Mouse (Mus musculus): Measurements from ENCODE around the gene Prune2.

Prune2 gene

DNA sequence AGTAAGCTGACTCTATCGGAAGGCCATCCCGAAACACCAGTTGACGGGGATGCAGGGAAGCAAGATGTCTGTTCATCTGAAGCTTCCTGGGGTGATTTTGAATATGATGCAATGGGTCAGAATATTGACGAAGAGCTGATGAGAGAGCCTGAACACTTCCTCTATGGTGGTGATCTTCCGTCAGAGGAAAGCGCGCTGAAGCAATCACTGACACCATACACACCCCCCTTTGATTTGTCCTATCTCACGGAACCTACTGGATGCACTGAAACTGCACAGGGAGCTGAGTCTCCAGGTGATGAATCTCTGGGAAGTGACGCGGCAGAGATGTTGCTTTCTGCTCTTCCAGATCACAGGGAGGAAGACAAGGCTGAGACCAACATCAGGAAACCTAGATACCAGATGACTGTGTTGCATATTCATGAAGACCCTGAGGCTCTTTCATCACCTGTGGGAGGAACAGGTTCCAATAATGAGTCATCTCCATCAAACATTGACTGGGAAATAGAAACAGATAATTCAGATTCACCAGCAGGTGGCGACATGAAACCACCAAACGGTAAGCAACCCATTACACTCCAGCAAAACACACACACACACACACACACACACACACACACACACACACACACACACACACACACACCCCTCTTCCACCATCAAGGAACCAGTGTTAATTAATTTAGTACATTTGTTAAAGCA, 168.3 kb downstream of the Prune2 start:
- peak; percentile 15 for DNase-seq (ENCODE audit: extremely low read depth, insufficient read length, low spot score)

DNA sequence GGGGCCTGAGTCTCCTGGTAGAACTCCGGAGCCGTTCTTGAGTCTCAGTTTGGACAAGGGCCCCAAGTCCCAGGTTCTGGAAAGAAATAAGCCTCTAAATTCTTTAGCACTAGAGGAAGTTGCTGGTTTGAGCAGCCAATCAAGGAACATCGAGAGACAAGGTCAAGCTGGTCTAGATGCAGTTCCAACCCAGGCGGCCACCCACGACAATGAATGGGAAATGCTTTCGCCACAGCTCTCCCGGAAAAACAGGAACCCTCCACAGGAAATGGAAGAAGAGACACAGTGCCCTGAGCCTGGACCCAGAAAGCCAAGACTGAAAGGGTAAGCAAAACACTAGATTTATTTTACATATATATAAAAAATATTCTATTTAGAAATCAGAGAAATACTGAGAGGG, 169.5 kb downstream of the Prune2 start:
- no peak for DNase-seq (ENCODE audit: extremely low read depth, insufficient read length, low spot score)

DNA sequence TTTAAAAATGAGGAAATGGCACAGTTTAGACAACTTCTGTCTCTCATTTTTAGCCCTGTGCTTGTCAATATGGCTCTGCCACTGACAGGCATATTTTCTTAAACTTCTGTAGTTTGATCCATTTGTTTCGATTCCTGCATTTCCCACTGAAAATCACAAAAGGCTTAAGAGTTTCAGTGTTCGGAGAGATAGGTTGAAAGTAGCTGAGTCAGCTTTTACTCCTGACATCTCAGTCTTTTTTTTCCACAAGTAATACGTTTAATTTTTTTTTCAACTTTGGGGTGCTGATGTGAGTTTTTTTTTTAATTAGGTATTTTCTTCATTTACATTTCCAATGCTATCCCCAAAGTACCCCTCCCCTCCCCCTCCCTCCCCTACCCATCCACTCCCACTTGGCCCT, 174.6 kb downstream of the Prune2 start:
- DNase-seq (ENCODE audit: extremely low read depth, insufficient read length, low spot score), result no peak

- no peak for DNase-seq (ENCODE audit: extremely low read depth, insufficient read length, low spot score)
Observed at GRCm38 (mm10) chr19:17136677-17137460, 181.0 kb downstream of the Prune2 start.

GRCm38 (mm10) chr19:17137656-17138055, 181.7 kb downstream of the Prune2 start:
- DNase-seq (ENCODE audit: extremely low read depth, insufficient read length, low spot score), result no peak

GRCm38 (mm10) chr19:17138144-17138915, 182.4 kb downstream of the Prune2 start:
- no peak for DNase-seq (ENCODE audit: extremely low read depth, insufficient read length, low spot score)

GRCm38 (mm10) chr19:17140016-17140914, 184.3 kb downstream of the Prune2 start:
- DNase-seq (ENCODE audit: extremely low read depth, insufficient read length, low spot score), result peak; percentile 66

- DNase-seq (ENCODE audit: extremely low read depth, insufficient read length, low spot score), result peak; percentile 50
Observed at GRCm38 (mm10) chr19:17143245-17143644, 187.3 kb downstream of the Prune2 start.

DNA sequence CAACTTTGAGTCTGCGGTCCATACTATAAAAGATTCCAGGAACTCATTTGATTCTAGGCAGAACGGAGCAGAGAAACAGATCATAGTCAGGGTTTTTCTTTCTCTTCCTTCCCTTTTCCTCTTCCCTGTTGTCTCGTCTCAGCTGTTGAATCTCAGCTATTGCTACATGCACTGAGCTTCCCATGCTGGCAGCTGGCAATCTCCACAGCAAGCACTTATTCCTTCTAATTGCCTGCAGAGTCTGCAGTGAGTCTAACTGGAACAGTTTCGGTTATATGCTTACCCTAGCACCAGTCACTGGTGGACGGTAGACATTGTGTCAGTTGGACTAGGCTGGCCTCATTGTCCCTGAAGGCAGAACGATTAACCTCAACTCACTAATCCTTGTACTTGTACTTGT, 188.3 kb downstream of the Prune2 start:
- no peak for DNase-seq (ENCODE audit: extremely low read depth, insufficient read length, low spot score)

DNA sequence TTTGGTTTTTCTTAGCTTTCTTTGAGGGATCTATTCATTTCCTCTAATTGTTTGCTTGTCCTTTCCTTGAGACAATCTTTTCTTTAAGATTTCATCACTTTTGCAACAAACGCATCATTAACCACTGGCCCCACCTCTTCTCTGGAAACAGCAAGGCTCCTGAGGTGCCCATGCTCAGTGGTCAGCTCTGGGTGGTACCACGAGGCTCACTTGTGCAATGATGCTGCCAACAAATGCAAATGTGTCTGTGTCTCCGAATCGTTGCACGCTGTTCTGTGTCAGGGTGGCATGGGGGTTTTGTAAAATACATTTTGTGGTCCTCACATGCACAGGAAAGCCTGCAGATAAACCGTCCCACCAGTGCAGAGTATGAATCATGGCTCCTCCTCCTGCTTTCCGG, 194.1 kb downstream of the Prune2 start:
- no peak for DNase-seq (ENCODE audit: extremely low read depth, insufficient read length, low spot score)

GRCm38 (mm10) chr19:17151781-17152180, 195.9 kb downstream of the Prune2 start:
- no peak for DNase-seq (ENCODE audit: extremely low read depth, insufficient read length, low spot score)

- DNase-seq (ENCODE audit: extremely low read depth, insufficient read length, low spot score), result no peak
Observed at GRCm38 (mm10) chr19:17152461-17152860, 196.5 kb downstream of the Prune2 start.

GRCm38 (mm10) chr19:17153911-17154639, 198.2 kb downstream of the Prune2 start:
- no peak for DNase-seq (ENCODE audit: extremely low read depth, insufficient read length, low spot score)

DNA sequence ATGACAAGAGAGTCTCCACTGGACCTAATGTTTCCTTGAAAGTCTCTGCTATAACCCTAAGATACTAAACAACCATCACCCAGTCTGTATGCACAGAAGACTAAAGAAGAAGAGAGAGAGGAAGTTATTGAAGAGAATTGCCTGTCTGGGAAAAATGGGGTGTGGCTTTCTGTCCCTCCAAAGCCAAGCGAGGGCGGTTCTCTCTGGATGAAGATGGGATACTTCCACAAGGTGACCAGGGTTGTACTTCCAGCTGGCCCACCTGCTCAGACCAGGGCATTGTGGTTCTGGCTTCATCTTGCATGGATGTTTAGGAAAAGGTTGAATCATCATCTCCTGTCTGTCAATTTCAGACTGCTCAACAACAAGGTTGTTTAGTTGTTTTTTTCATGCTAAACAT, 199.3 kb downstream of the Prune2 start:
- DNase-seq (ENCODE audit: extremely low read depth, insufficient read length, low spot score), result no peak

GRCm38 (mm10) chr19:17159676-17160075, 203.8 kb downstream of the Prune2 start:
- DNase-seq (ENCODE audit: extremely low read depth, insufficient read length, low spot score), result no peak

GRCm38 (mm10) chr19:17160231-17160630, 204.3 kb downstream of the Prune2 start:
- no peak for DNase-seq (ENCODE audit: extremely low read depth, insufficient read length, low spot score)

GRCm38 (mm10) chr19:17163511-17163953, 207.6 kb downstream of the Prune2 start:
- peak; percentile 24 for DNase-seq (ENCODE audit: extremely low read depth, insufficient read length, low spot score)

DNA sequence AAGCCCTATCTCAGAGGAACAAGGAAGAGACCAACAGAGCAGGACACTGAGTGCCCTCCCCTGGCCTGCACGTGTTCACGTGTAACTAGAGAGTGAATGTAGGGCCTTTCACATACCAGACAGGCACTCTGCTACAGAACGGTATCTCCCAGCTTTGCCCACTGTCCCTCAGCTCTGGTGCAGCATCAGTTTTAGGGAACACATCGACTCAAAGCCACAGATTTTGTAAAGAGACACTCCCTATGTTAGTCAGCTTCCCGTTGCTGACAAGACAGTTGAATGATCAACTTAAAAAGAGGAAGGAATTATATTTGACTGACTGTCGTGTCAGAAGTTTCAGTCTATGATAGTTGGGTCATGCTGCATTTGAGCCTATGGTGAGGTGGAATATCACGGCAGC, 210.4 kb downstream of the Prune2 start:
- no peak for DNase-seq (ENCODE audit: extremely low read depth, insufficient read length, low spot score)

DNA sequence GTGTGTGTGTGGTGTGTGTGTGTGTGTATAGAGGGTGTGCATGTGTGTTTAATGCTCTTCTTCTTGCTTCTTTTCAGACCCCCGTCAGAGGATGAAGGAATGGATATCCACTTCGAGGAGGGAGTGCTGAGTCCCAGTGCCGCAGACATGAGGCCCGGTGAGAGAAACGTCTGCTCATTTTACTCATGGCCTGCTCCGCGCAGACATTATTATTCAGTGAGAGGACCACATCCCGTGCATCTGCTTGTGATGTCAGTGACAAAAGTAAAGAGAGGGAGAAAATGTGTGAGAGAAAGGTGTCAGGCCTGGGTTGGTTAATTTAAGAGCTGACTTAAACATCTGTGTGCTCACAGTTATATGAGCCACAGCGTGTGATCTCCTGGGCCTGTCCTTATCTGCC, 212.3 kb downstream of the Prune2 start:
- DNase-seq (ENCODE audit: extremely low read depth, insufficient read length, low spot score), result no peak

- no peak for DNase-seq (ENCODE audit: extremely low read depth, insufficient read length, low spot score)
Observed at GRCm38 (mm10) chr19:17169746-17170145, 213.8 kb downstream of the Prune2 start.
